Mouse (Mus musculus): ENCODE results near the gene Tcf7l1.

DNA sequence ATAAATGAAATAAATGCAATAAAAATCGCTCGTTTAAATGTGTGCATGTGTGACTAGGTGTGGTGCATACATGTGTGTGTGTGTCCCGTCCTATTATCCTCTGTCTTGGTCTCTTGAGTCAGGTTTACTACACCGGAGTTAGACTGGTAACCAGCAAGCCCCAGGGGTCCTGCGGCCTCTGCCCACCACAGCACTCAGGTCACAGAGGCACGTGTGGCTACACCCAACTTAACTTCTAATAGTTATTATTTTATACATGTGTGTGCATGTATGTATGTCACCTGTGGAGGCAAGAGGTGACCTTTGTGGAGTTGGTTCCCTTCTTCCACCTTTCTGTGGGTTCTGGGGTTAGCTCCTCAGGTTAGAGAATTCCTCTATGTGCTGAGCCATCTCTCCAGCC, 134.7 kb downstream of the Tcf7l1 start:
- TF ChIP-seq POLR2AphosphoS5 (IDR thresholded peaks at IDR 0.05; ENCODE audit: borderline replicate concordance, low read depth, low read length), result no peak
- no peak for TF ChIP-seq CTCF (IDR thresholded peaks at IDR 0.05 in 2 of 3, conservative IDR thresholded peaks at IDR 0.05 in 1 of 3; ENCODE audit: control insufficient read depth in 1 of 3, insufficient read depth in 1 of 3, low read depth in 2 of 3, low read length in 3 of 3, poor library complexity in 1 of 3, severe bottlenecking in 1 of 3)
- no peak for TF ChIP-seq MYC (IDR thresholded peaks at IDR 0.05; ENCODE audit: low read depth, low read length)
